27 mouse cellular contexts compared by ENCODE assay signal in genomic region chr6:40217651-40218050, GRCm38 (mm10).
DNase-seq lines count a peak whose midpoint lies in the region; ATAC-seq lines count a peak whose summit lies in the region.
"Had no signal": no experiment of that assay in that cellular context is flagged by ENCODE, and none has a peak within 500 bp of the region (broad histone marks: within the 10 kb centered on the region; RNA-seq: fewer than 3 reads in every experiment).

No protein-coding gene starts in this region.

- intact Hi-C loops in gastrocnemius, postnatal 14 days (cut with DNase I; ENCODE audit: low total_unique reads), result no loop called here

- no peak overlapping the region for H3K27ac ChIP-seq in hindbrain, embryonic 16.5 days (ENCODE audit: low read depth, low read length)
- H3K27ac ChIP-seq in hindbrain, embryonic 12.5 days, result no peak overlapping the region
- H3K27ac ChIP-seq in midbrain, embryonic 11.5 days (ENCODE audit: low read depth, low read length), result no peak overlapping the region
- H3K27ac ChIP-seq in midbrain, embryonic 13.5 days, result no peak overlapping the region
- H3K27ac ChIP-seq: embryonic facial prominence, embryonic 12.5 days; embryonic facial prominence, embryonic 15.5 days; gastrocnemius, adult 2 months; heart, embryonic 15.5 days; hindbrain, embryonic 10.5 days; hindbrain, embryonic 15.5 days had no signal

- no peak for ATAC-seq in cerebellum, adult (ENCODE audit: insufficient number of reproducible peaks, low FRiP score, low TSS enrichment)
- 0 out of 2 replicates have a peak, but pooled peaks have one; percentile 27 for ATAC-seq in hindbrain, embryonic 16.5 days
- no peak for ATAC-seq in hindbrain, embryonic 12.5 days (ENCODE audit: low FRiP score)
- ATAC-seq in midbrain, embryonic 11.5 days (ENCODE audit: low FRiP score), result no peak
- no peak for ATAC-seq in midbrain, embryonic 13.5 days
- ATAC-seq: forebrain, embryonic 14.5 days; forebrain, postnatal 0 days; intestine, postnatal 0 days; Patski had no signal

- no peak overlapping the region for H3K4me3 ChIP-seq in hindbrain, embryonic 16.5 days (ENCODE audit: low read length)
- H3K4me3 ChIP-seq in hindbrain, embryonic 12.5 days, result no peak overlapping the region
- H3K4me3 ChIP-seq in midbrain, embryonic 11.5 days (ENCODE audit: low read depth, low read length), result no peak overlapping the region
- H3K4me3 ChIP-seq in midbrain, embryonic 13.5 days (replicated peaks), result no peak overlapping the region
- H3K4me3 ChIP-seq: embryonic facial prominence, embryonic 12.5 days; embryonic facial prominence, embryonic 15.5 days; gastrocnemius, adult 2 months; heart, embryonic 12.5 days; heart, embryonic 15.5 days; hindbrain, embryonic 10.5 days; hindbrain, embryonic 15.5 days had no signal

- no peaks in the 10 kb centered on the region for H3K27me3 ChIP-seq in hindbrain, embryonic 16.5 days (replicated peaks; ENCODE audit: control insufficient read depth, insufficient read depth, low read length)
- no peaks in the 10 kb centered on the region for H3K27me3 ChIP-seq in hindbrain, embryonic 12.5 days
- H3K27me3 ChIP-seq in midbrain, embryonic 11.5 days (ENCODE audit: control insufficient read depth, insufficient read depth, low read length), result no peaks in the 10 kb centered on the region
- no peaks in the 10 kb centered on the region for H3K27me3 ChIP-seq in midbrain, embryonic 13.5 days
- H3K27me3 ChIP-seq: embryonic facial prominence, embryonic 12.5 days; embryonic facial prominence, embryonic 15.5 days; heart, embryonic 12.5 days; heart, embryonic 15.5 days; hindbrain, embryonic 15.5 days had no signal

- H3K9ac ChIP-seq in hindbrain, embryonic 16.5 days (ENCODE audit: low read depth, low read length), result no peak overlapping the region
- H3K9ac ChIP-seq in hindbrain, embryonic 12.5 days, result no peak overlapping the region
- H3K9ac ChIP-seq in midbrain, embryonic 11.5 days (ENCODE audit: low read length), result no peak overlapping the region
- no peak overlapping the region for H3K9ac ChIP-seq in midbrain, embryonic 13.5 days (replicated peaks)
- H3K9ac ChIP-seq: embryonic facial prominence, embryonic 12.5 days; embryonic facial prominence, embryonic 15.5 days; forebrain, postnatal 0 days; heart, embryonic 12.5 days; heart, embryonic 15.5 days; hindbrain, embryonic 15.5 days had no signal

- no peaks in the 10 kb centered on the region for H3K9me3 ChIP-seq in hindbrain, embryonic 16.5 days (ENCODE audit: control insufficient read depth, low read length)
- H3K9me3 ChIP-seq in hindbrain, embryonic 12.5 days (replicated peaks), result no peaks in the 10 kb centered on the region
- no peaks in the 10 kb centered on the region for H3K9me3 ChIP-seq in midbrain, embryonic 11.5 days (ENCODE audit: control insufficient read depth, low read length)
- no peaks in the 10 kb centered on the region for H3K9me3 ChIP-seq in midbrain, embryonic 13.5 days
- H3K9me3 ChIP-seq: embryonic facial prominence, embryonic 12.5 days; embryonic facial prominence, embryonic 15.5 days; G1E; heart, embryonic 12.5 days; heart, embryonic 15.5 days; hindbrain, embryonic 10.5 days; hindbrain, embryonic 15.5 days had no signal

- WGBS in hindbrain, embryonic 16.5 days, result 85% methylated on average over 3 of the region's 3 CpGs
- 87% methylated on average over 3 of the region's 3 CpGs for WGBS in hindbrain, embryonic 12.5 days
- 91% methylated on average over 3 of the region's 3 CpGs for WGBS in midbrain, embryonic 11.5 days
- WGBS in midbrain, embryonic 13.5 days, result 98% methylated on average over 3 of the region's 3 CpGs

- peak; percentile 13 for DNase-seq in cerebellum, adult 8-10 months
- peak; percentile 8 for DNase-seq in midbrain, embryonic 11.5 days (ENCODE audit: low spot score, missing footprints)
- DNase-seq in gastrocnemius, postnatal 14 days, result no peak
- DNase-seq: adrenal gland, postnatal 10 days; adrenal gland, postnatal 36 days; B cell, adult 2 months; forebrain, postnatal 0 days; gastrocnemius, adult 2 months; gastrocnemius, postnatal 25 days; heart, adult 18-20 months; heart, postnatal 10 days; heart, postnatal 36 days; kidney, adult 2 months had no signal

- no peaks in the 10 kb centered on the region; the same call in 1 of the 2 replicates for H3K4me1 ChIP-seq in hindbrain, embryonic 16.5 days (ENCODE audit: control insufficient read depth, insufficient read depth, low read depth, low read length)
- H3K4me1 ChIP-seq in hindbrain, embryonic 12.5 days, result no peaks in the 10 kb centered on the region
- no peaks in the 10 kb centered on the region for H3K4me1 ChIP-seq in midbrain, embryonic 11.5 days (ENCODE audit: control insufficient read depth, insufficient read depth, low read length)
- no peaks in the 10 kb centered on the region for H3K4me1 ChIP-seq in midbrain, embryonic 13.5 days (replicated peaks)
- H3K4me1 ChIP-seq: embryonic facial prominence, embryonic 12.5 days; embryonic facial prominence, embryonic 15.5 days; heart, embryonic 12.5 days; heart, embryonic 15.5 days; hindbrain, embryonic 10.5 days; hindbrain, embryonic 15.5 days had no signal

- H3K4me2 ChIP-seq in hindbrain, embryonic 16.5 days (ENCODE audit: low read length), result no peak overlapping the region
- no peak overlapping the region for H3K4me2 ChIP-seq in hindbrain, embryonic 12.5 days (replicated peaks)
- H3K4me2 ChIP-seq in midbrain, embryonic 11.5 days, result no peak overlapping the region
- no peak overlapping the region for H3K4me2 ChIP-seq in midbrain, embryonic 13.5 days (replicated peaks)
- H3K4me2 ChIP-seq: embryonic facial prominence, embryonic 12.5 days; embryonic facial prominence, embryonic 15.5 days; heart, embryonic 12.5 days; heart, embryonic 15.5 days; hindbrain, embryonic 15.5 days had no signal

- H3K36me3 ChIP-seq in hindbrain, embryonic 16.5 days (ENCODE audit: control insufficient read depth, insufficient read depth, low read length), result no peaks in the 10 kb centered on the region
- no peaks in the 10 kb centered on the region for H3K36me3 ChIP-seq in hindbrain, embryonic 12.5 days
- H3K36me3 ChIP-seq in midbrain, embryonic 11.5 days (ENCODE audit: control insufficient read depth, insufficient read depth, low read length), result no peaks in the 10 kb centered on the region
- H3K36me3 ChIP-seq in midbrain, embryonic 13.5 days, result no peaks in the 10 kb centered on the region
- H3K36me3 ChIP-seq: embryonic facial prominence, embryonic 12.5 days; embryonic facial prominence, embryonic 15.5 days; G1E; heart, embryonic 12.5 days; heart, embryonic 15.5 days; hindbrain, embryonic 10.5 days; hindbrain, embryonic 15.5 days had no signal
